Mouse (Mus musculus) thymus, adult 2 months (tissue): ENCODE results near the gene Rfc5. TPM values are rescaled to one million over a fixed set of nuclear protein-coding genes. Genes with fewer than 3 reads are reported as not detected.
"Not testable (repeated sequence)": the region's sequence is repeated elsewhere in the genome, so short reads cannot be mapped to it uniquely, and the experiment has no call there.

Experiments used
- DNase-seq: peaks from one replicate; pipeline ENCODE4 v3.0.0; 2021
- H3K27ac ChIP-seq: fragments of 200-500 bp; 2 replicates; pipeline ENCODE4 v1.5.1; 2012; ENCODE audit warnings: low read length, control low read depth; ENCODE audit not compliant: control insufficient read depth, insufficient read depth
- H3K27me3 ChIP-seq: fragments of 200-500 bp; 2 replicates; pipeline ENCODE4 v1.6.1; 2012; ENCODE audit warnings: mild to moderate bottlenecking, low read length, moderate library complexity, mixed read lengths; ENCODE audit not compliant: control insufficient read depth, insufficient read depth
- H3K36me3 ChIP-seq: fragments of 200-500 bp; 2 replicates; pipeline ENCODE4 v1.6.1; 2012; ENCODE audit warnings: mild to moderate bottlenecking, low read length, moderate library complexity; ENCODE audit not compliant: control insufficient read depth, insufficient read depth
- H3K4me1 ChIP-seq: fragments of 200-500 bp; replicated peaks from 2 replicates; pipeline ENCODE4 v1.6.1; 2012; ENCODE audit warnings: low read length; ENCODE audit not compliant: control insufficient read depth, insufficient read depth
- H3K4me3 ChIP-seq: fragments of 200-500 bp; 2 replicates; pipeline ENCODE4 v1.5.1; 2012; ENCODE audit warnings: mild to moderate bottlenecking, low read length, control low read depth, moderate library complexity; ENCODE audit not compliant: control insufficient read depth, insufficient read depth
- CTCF ChIP-seq: fragments of 200-500 bp; IDR thresholded peaks from 2 replicates; pipeline ENCODE4 v1.5.1; 2012; ENCODE audit warnings: mild to moderate bottlenecking, control low read depth, low read length, moderate library complexity, borderline replicate concordance; ENCODE audit not compliant: control insufficient read depth, poor library complexity, insufficient read depth; ENCODE audit errors: extremely low read depth
- POLR2A ChIP-seq: fragments of 200-500 bp; IDR thresholded peaks from 2 replicates; pipeline ENCODE4 v1.6.1; 2012; ENCODE audit warnings: mild to moderate bottlenecking, low read length, control low read depth, moderate library complexity; ENCODE audit not compliant: control insufficient read depth, poor library complexity, insufficient read depth; ENCODE audit errors: extremely low read depth
- WGBS: fragments of 180-500 bp; shearing (Covaris S2); methylation state at CpG from one replicate; pipeline ENCODE4 v1.1.7; 2018; 5-methylcytosine and 5-hydroxymethylcytosine counted together
- polyA plus RNA-seq: library from polyadenylated mRNA; depleted of rRNA; stranded (reverse); fragments of >200 nt; gene quantifications from 2 replicates; pipeline ENCODE4 v1.2.3, GENCODE M21; 2012

Rfc5 gene
- polyA plus RNA-seq, 1 experiment, result 63.7 TPM

DNA sequence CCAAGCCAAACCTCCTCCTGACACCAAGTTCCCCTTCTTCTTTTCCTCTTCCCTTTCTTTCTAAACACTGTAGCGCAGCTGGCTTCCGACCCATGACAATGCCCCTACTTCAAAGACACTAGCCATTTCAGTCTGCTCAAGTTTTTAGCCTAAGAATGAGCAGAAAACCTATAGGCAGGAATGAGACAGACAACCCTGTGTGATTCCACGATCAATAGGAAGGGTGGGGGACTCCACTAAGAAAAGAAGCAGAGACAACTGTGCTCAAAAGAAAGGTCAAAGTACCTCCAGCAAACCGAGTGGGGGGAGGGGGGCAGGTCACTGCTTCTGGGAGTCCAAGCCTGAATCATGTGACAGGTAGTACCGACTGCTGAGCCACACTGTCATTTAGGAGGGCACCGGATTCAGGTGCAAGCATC is 7.8 kb upstream of the Rfc5 start:
- 15% methylated on average over 6 of the region's 6 CpGs for WGBS
- H3K4me3 ChIP-seq, result no peak overlapping the region

GRCm38 (mm10) chr5:117395834-117396233 is 7.0 kb upstream of the Rfc5 start:
- DNase-seq, result no peak
- TF ChIP-seq CTCF (no peak), POLR2A (no peak)
- Histone ChIP-seq H3K27ac (peak overlapping the region; percentile 23; the same call in 1 of the 2 replicates), H3K27me3 (no peaks in the 10 kb centered on the region), H3K4me1 (peaks cover 11% of the 10 kb centered on the region), H3K4me3 (no peak overlapping the region), H3K36me3 (no peaks in the 10 kb centered on the region)
- 72% methylated on average over 5 of the region's 5 CpGs for WGBS

More for the DNA sequence above, 7.8 kb upstream of the Rfc5 start:
- TF ChIP-seq POLR2A, result no peak
- TF ChIP-seq CTCF, result no peak
- Histone ChIP-seq H3K36me3 (no peaks in the 10 kb centered on the region), H3K4me1 (peaks cover 11% of the 10 kb centered on the region), H3K27me3 (no peaks in the 10 kb centered on the region), H3K27ac (no peak overlapping the region; the same call in 1 of the 2 replicates)
- no peak for DNase-seq

GRCm38 (mm10) chr5:117390895-117391294 is 2.0 kb upstream of the Rfc5 start:
- no peaks in the 10 kb centered on the region for H3K36me3 ChIP-seq
- H3K4me1 ChIP-seq, result peaks cover 11% of the 10 kb centered on the region
- no peak for DNase-seq
- 88% methylated on average over 1 of the region's 1 CpGs for WGBS
- H3K27me3 ChIP-seq, result no peaks in the 10 kb centered on the region
- no peak for TF ChIP-seq CTCF
- no peak for TF ChIP-seq POLR2A
- H3K4me3 ChIP-seq, result no peak overlapping the region
- no peak overlapping the region for H3K27ac ChIP-seq

GRCm38 (mm10) chr5:117388296-117388751 is 523 bp downstream of the Rfc5 start:
- H3K4me1 ChIP-seq, result peaks cover 11% of the 10 kb centered on the region
- 1% methylated on average over 16 of the region's 16 CpGs for WGBS
- peak; percentile 77 for DNase-seq
- H3K27ac ChIP-seq, result no peak overlapping the region
- H3K36me3 ChIP-seq, result no peaks in the 10 kb centered on the region; the same call in 1 of the 2 replicates
- TF ChIP-seq POLR2A (no peak), CTCF (peak; percentile 25; the same call in 1 of the 2 replicates)
- peak overlapping the region; percentile 73 for H3K4me3 ChIP-seq
- no peaks in the 10 kb centered on the region for H3K27me3 ChIP-seq

DNA sequence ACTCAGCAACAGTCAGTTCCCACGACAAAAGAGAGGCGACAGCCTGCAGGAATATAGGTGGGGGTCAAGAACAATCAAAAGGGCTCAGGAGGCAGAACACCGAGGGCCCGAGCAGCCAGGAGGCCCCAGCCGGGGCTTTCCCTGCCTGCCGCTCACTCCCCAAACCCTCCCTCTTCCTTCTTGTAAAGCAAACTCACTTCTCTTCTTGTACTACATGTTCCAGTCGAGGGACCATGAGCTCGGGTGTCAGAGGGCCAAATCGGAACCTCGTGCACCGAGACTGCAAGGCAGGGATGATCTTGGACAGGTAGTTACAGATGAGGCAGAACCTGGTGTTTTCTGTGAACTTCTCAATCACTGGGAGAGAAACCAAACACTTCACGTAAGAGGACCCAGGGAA is 5.6 kb downstream of the Rfc5 start:
- 89% methylated on average over 12 of the region's 12 CpGs for WGBS
- Histone ChIP-seq H3K36me3 (peaks cover 41% of the 10 kb centered on the region), H3K4me3 (no peak overlapping the region), H3K27ac (no peak overlapping the region), H3K27me3 (no peaks in the 10 kb centered on the region), H3K4me1 (0 out of 2 replicates have a peak, but pooled peaks cover 6% of the 10 kb centered on the region)
- no peak for DNase-seq
- TF ChIP-seq CTCF, result no peak
- TF ChIP-seq POLR2A, result no peak

- Histone ChIP-seq H3K4me1 (no peaks in the 10 kb centered on the region), H3K4me3 (no peak overlapping the region), H3K27me3 (no peaks in the 10 kb centered on the region), H3K27ac (no peak overlapping the region), H3K36me3 (peaks cover 46% of the 10 kb centered on the region)
- WGBS, result 93% methylated on average over 7 of the region's 7 CpGs
- DNase-seq, result no peak
- TF ChIP-seq POLR2A, result no peak
- no peak for TF ChIP-seq CTCF
Measured at GRCm38 (mm10) chr5:117381785-117382184, 7.1 kb downstream of the Rfc5 start.

DNA sequence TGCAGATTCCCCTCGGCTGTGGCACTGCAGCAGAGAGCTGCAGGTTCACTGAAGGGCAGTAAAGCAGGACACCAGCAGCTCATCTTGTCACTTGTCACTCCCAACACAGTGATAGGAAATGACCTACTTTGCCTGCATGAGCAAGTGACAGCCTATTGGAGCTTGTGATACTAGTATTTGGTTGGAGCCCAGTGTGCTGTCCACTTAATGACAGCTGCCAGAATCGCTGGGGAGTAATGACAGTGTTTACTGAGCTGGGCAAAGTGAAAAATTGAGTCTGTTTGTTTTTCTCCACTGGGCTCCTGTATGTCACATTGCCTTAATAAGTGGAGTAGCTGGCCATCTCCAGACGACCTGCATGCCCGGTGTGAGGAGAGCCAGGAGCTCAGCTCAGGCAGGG is 8.6 kb downstream of the Rfc5 start:
- Histone ChIP-seq H3K36me3 (peaks cover 60% of the 10 kb centered on the region), H3K4me1 (no peaks in the 10 kb centered on the region), H3K27ac (no peak overlapping the region), H3K4me3 (no peak overlapping the region), H3K27me3 (no peaks in the 10 kb centered on the region)
- WGBS, result 93% methylated on average over 4 of the region's 4 CpGs
- TF ChIP-seq POLR2A (no peak), CTCF (no peak)
- no peak for DNase-seq

DNA sequence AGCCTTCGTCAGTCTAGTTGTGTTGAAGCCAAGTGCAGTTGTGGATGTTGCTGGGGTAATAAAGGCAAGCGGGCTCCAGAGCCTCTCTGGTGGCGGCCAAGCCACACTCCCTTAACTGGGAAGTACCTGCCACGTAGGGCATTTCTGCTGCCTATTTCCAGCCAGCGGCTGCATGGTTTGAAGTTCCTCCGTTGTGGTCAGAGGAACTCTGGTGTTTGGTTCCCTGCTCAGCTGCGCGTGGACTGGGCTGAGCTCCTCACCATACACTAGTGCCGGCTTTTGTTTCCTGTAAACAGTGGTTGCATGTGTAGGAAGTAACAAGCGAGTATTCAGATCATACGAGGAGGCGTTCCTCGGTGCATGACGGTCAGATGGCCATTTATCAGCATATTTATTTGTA is 11.1 kb downstream of the Rfc5 start:
- H3K4me1 ChIP-seq, H3K27me3 ChIP-seq, DNase-seq, H3K27ac ChIP-seq, H3K4me3 ChIP-seq: not testable (repeated sequence)
- peaks cover 73% of the 10 kb centered on the region for H3K36me3 ChIP-seq
- WGBS, result 49% methylated on average over 14 of the region's 14 CpGs
